Mouse (Mus musculus) cerebellum, adult 8-10 months (tissue): ENCODE measurements at regions not wholly inside any gene's neighbourhood (a gene's known extent, or its start where the extent isn't known, plus 50 kb on each side); places are given as distances from the start of the nearest gene placed in this dataset.

Source experiments
- DNase-seq: peaks from one replicate; pipeline ENCODE4 v3.0.0; 2022

DNA sequence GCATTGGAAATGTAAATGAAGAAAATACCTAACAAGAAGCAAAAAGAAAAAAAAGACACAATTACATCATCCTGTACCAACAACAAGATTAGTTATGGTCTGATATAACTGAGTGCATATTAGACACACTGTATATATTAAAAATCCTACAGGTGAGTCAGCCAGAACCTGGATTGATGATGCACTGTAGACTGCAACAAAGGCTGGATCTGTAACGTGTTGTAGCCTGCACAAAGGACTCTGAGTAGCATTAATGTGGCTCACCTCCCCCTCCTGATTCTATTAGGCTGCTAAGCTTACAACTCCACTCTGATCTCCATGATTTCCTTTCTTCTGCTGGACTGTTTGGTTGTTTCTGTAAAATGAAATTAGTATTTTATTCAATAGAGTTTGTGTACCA lies 1383.4 kb downstream of the Defb40 start:
- DNase-seq: no peak

GRCm38 (mm10) chr8:17590135-17590534 lies 1387.9 kb downstream of the Defb40 start:
- DNase-seq: no peak

DNA sequence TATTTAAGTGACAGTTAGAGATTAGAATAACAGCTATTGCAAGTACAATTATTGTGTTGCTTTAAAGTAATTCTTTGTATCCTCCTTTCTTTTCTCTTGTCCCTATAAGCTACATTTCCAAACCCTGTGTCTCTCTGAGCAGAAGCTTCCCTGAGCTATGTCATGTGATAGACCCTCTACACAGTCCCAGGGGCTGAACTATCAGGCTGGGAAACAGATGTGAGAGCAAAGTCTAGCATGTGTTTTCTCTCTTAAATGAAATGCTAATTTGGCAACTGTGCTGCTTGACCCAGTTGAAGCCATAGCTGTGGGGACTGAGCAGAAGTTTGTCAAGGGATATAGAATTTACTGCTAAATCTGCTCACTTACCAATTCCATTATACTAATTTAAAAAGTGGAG lies 1389.9 kb downstream of the Defb40 start:
- no peak for DNase-seq

DNA sequence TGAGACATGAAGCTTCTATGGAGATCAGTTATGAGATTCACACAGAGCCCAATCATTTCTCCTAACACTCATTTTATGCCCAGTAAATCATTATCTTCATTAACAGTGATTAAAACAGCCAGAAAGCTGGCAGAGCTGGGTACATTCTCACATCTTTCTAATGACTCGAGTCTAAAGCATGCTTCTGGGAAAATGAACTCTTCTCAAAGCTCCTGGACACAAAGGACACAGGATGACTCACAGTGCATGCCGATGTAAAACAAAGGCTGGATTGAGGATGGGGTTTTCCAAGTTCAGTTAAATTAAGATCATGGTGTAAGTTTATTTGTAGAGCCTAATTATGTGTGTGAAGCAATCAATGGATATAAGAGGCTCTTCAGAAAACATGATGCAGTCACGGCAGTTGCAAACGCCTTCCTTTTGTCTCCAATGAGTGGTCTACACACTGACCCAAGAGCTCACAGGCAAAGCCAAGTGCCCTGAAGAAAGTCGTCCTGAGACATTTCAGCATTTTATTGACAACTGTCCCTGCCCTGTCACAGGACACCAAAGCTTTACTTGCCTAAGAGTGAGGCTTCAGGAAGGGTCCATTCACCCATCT lies 1390.7 kb downstream of the Defb40 start:
- DNase-seq: no peak
